Mouse (Mus musculus) neural tube, embryonic 15.5 days (tissue): ENCODE measurements around the gene Polr2l. TPM values are rescaled to one million over a fixed set of nuclear protein-coding genes. Genes with fewer than 3 reads are reported as not detected.

Experiments used
- ATAC-seq: fragments of 200-750 bp; cut with Nextera tagmentation; 2 replicates; pipeline ENCODE4 v1.8.0; 2017; ENCODE audit warnings: mild to moderate bottlenecking, moderate TSS enrichment, moderate library complexity; ENCODE audit not compliant: low FRiP score
- H3K27ac ChIP-seq: fragments of 300-500 bp; sonication (generic); replicated peaks from 2 replicates; pipeline ENCODE4 v1.5.1; 2015; ENCODE audit warnings: mild to moderate bottlenecking, inconsistent platforms
- H3K27me3 ChIP-seq: fragments of 300-500 bp; sonication (generic); replicated peaks from 2 replicates; pipeline ENCODE4 v1.6.1; 2015; ENCODE audit warnings: inconsistent platforms
- H3K36me3 ChIP-seq: fragments of 300-500 bp; sonication (generic); 2 replicates; pipeline ENCODE4 v1.6.1; 2015; ENCODE audit warnings: inconsistent platforms
- H3K4me1 ChIP-seq: fragments of 300-500 bp; sonication (generic); 2 replicates; pipeline ENCODE4 v1.6.1; 2015; ENCODE audit warnings: inconsistent platforms
- H3K4me2 ChIP-seq: fragments of 300-500 bp; sonication (generic); 2 replicates; pipeline ENCODE4 v1.6.1; 2015; ENCODE audit warnings: inconsistent platforms, mild to moderate bottlenecking, moderate library complexity
- H3K4me3 ChIP-seq: fragments of 300-500 bp; sonication (generic); replicated peaks from 2 replicates; pipeline ENCODE4 v1.5.1; 2015; ENCODE audit warnings: mild to moderate bottlenecking, inconsistent platforms
- H3K9ac ChIP-seq: fragments of 300-500 bp; sonication (generic); replicated peaks from 2 replicates; pipeline ENCODE4 v1.6.1; 2015; ENCODE audit warnings: mild to moderate bottlenecking, inconsistent platforms
- H3K9me3 ChIP-seq: fragments of 300-500 bp; sonication (generic); replicated peaks from 2 replicates; pipeline ENCODE4 v1.6.1; 2016; ENCODE audit warnings: inconsistent platforms
- WGBS: fragments of 180-500 bp; shearing (Covaris S2); methylation state at CpG from one replicate; pipeline ENCODE4 v1.1.7; 2015; ENCODE audit warnings: mixed read lengths; 5-methylcytosine and 5-hydroxymethylcytosine counted together
- polyA plus RNA-seq: library from polyadenylated mRNA; unstranded; fragments of >200 nt; fragmentation: Nextera tagmentation; extraction: Ambion mirVana; gene quantifications from 2 replicates; pipeline ENCODE4 v1.2.1, GENCODE M21; 2015

The Polr2l gene
- polyA plus RNA-seq, 1 experiment from 2014 or later: 89.8 TPM

DNA sequence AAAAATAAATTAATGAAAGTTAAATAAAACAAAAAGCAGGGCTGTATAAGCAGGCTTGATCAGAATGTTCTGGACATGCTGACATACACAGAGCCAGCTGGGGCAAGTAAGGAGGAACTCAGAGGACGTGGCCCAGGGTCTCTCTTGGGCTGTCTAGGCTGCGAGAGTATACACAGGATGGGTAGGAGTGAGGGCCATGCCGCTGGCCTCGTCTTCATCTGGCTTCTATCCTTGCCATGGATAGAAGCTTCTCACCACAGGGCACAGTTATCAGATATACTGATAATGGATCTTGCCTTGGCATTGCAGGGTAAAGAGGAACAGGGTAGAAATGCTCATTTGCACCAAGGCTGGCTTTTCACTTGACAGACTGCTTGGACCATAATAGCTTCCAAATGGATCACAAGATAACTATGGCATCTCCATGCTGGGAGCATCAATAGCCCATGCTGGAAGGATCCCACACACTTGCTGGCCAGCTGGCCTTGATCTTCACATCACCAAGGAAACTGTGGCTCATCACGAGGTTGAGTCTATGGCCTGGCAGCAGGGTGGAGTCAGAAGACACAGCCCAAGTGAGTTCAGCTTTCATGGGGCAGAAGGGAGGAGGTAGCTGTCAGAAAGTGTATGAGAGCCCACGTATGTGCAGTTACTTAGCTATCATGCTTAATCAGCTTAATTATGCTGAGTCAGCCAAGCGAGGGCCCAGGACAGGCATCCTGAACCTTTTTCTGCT is 27.1 kb upstream of the Polr2l start:
- H3K36me3 ChIP-seq: peaks cover 30% of the 10 kb centered on the region
- H3K9me3 ChIP-seq: no peaks in the 10 kb centered on the region
- WGBS: 81% methylated on average over 7 of the region's 7 CpGs
- no peak for ATAC-seq
- no peak overlapping the region for H3K4me3 ChIP-seq
- H3K27me3 ChIP-seq: no peaks in the 10 kb centered on the region
- H3K4me2 ChIP-seq: no peak overlapping the region
- H3K27ac ChIP-seq: no peak overlapping the region
- H3K9ac ChIP-seq: no peak overlapping the region
- no peaks in the 10 kb centered on the region for H3K4me1 ChIP-seq

DNA sequence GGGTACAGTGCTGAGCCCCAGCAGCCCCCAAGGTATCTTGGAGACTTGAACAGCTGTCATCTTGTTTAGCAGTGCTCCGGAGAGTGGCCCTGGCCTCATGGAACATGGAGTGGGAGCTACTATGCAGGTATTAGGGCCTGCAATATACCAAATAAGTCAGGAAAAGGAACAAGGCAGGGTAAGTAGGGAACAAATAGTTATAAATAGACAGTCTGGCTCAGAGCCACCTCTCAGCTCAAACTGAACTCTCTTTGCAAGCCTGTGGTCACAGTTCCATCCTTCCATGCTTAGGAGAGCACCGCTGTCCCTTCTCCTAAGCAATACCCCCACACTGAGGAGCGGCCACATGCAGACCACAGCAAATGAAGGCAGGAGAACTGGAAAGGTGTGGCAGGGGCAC is 22.7 kb upstream of the Polr2l start:
- Histone ChIP-seq H3K4me3 (no peak overlapping the region), H3K9ac (no peak overlapping the region), H3K4me2 (no peak overlapping the region), H3K27me3 (no peaks in the 10 kb centered on the region), H3K4me1 (no peaks in the 10 kb centered on the region), H3K36me3 (peaks cover 48% of the 10 kb centered on the region), H3K27ac (no peak overlapping the region), H3K9me3 (no peaks in the 10 kb centered on the region)
- ATAC-seq: no peak
- WGBS: 98% methylated on average over 3 of the region's 3 CpGs

DNA sequence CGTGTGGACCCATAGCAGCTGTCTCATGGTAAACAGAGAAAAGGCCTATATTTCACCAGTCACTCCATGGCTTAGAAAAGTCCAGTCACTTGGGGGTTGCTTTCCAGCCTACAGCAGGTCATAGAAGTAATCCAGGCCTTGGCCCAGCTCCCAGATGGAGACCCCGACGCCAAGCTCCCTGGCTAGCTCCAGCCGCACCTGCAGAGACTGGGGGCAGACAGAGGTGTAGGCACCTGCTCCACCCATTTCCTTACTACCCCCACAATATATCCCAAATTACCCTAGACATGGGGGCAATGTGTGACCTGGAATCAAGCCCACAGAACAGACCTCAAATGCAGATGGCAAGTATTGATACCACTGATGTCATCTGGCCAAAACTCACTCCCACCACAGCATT is 21.0 kb upstream of the Polr2l start:
- no peak overlapping the region for H3K4me2 ChIP-seq
- no peaks in the 10 kb centered on the region for H3K27me3 ChIP-seq
- no peaks in the 10 kb centered on the region for H3K9me3 ChIP-seq
- no peak overlapping the region for H3K9ac ChIP-seq
- 93% methylated on average over 4 of the region's 4 CpGs for WGBS
- no peaks in the 10 kb centered on the region for H3K4me1 ChIP-seq
- peaks cover 58% of the 10 kb centered on the region for H3K36me3 ChIP-seq
- no peak overlapping the region for H3K27ac ChIP-seq
- ATAC-seq: no peak
- no peak overlapping the region for H3K4me3 ChIP-seq

DNA sequence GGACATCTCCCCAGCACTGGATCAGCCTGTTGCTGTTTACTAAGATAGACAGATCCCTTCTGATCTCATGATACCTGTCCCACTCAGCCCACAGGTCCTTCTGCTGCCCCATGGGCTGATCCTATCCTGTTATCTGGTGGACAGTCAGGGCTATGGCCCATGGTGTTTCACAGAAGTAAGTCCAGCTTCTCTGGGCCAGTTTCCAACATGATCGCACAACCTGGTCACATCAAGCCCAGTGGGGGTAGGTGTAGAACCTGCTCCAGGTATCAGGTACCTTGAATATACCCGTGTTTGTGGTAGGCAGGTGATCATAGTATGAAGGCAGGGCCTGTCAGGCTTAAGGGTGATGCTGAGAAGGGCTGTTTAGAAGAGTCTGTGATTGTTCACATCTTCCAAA is 20.4 kb upstream of the Polr2l start:
- Histone ChIP-seq H3K4me2 (no peak overlapping the region), H3K36me3 (peaks cover 58% of the 10 kb centered on the region), H3K4me3 (no peak overlapping the region), H3K9ac (no peak overlapping the region), H3K27me3 (no peaks in the 10 kb centered on the region), H3K4me1 (no peaks in the 10 kb centered on the region), H3K27ac (no peak overlapping the region), H3K9me3 (no peaks in the 10 kb centered on the region)
- ATAC-seq: no peak
- 88% methylated on average over 2 of the region's 2 CpGs for WGBS

DNA sequence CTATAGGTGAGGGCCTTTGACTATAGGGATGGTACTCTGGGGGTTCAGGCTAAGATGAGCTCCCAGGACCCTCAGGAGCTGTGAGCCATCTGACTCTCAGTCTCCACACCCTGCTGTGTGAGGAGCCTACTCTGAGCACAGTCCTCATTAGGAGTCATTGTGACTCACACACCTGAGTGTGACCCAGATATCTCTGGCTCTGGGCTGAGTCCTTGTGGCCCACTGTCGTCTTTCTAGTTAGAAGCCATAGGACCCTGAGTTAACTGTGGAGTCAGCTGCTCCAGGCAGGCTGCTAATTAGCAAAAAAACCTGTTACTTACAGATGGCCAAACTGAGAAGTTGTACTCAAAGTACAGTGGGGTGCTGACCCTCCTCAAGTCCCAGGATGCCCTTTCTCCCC is 18.8 kb upstream of the Polr2l start:
- no peaks in the 10 kb centered on the region for H3K27me3 ChIP-seq
- H3K36me3 ChIP-seq: peaks cover 52% of the 10 kb centered on the region
- 90% methylated on average over 1 of the region's 1 CpGs for WGBS
- H3K4me1 ChIP-seq: no peaks in the 10 kb centered on the region
- no peaks in the 10 kb centered on the region for H3K9me3 ChIP-seq
- H3K9ac ChIP-seq: no peak overlapping the region
- ATAC-seq: no peak
- no peak overlapping the region for H3K27ac ChIP-seq
- H3K4me3 ChIP-seq: no peak overlapping the region
- no peak overlapping the region for H3K4me2 ChIP-seq

DNA sequence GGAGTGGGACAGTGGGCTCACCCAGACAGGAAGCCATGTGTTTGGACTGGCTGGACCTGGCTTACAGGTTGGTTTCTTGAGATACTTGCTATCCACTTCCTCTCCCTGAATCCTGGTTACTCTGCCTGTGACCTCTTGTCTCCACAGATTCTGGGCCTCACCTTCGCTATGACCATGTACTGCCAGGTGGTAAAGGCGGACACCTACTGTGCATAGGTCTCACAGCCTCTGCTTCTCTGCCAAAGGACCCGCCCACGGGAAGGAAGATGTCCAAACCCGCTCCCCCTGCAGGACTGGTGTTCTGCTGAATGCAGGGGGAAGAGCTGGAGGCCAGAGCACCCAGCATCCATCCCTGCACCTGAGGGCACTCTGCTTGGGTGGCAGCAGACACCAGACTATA is 17.8 kb upstream of the Polr2l start:
- Histone ChIP-seq H3K9ac (no peak overlapping the region), H3K4me2 (no peak overlapping the region), H3K9me3 (no peaks in the 10 kb centered on the region), H3K4me3 (no peak overlapping the region), H3K27ac (no peak overlapping the region), H3K27me3 (no peaks in the 10 kb centered on the region), H3K36me3 (peaks cover 42% of the 10 kb centered on the region), H3K4me1 (no peaks in the 10 kb centered on the region)
- ATAC-seq: no peak
- 92% methylated on average over 5 of the region's 5 CpGs for whole genome bisulfite sequencing

DNA sequence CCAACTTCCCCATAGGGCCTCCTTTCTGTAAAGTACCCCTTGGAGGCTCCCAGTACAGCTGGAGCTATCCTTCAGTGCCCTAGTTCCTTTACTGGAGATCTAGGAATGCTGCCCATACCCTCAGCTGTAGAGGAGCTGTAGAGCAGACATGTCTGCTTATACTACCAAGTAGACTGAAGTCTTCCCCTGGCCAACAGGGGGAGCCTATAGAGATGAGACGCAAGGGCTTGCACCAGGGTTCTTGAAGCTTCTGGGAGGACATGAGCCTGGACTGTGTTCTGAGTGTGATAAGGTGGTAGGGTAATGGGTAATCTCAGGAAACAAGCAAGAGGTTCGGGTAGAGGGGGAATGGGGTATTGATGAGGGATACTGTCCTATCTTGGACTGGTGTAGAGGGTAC is 16.2 kb upstream of the Polr2l start:
- peaks cover 38% of the 10 kb centered on the region for H3K36me3 ChIP-seq
- no peak overlapping the region for H3K27ac ChIP-seq
- 83% methylated on average over 2 of the region's 2 CpGs for WGBS
- no peaks in the 10 kb centered on the region for H3K4me1 ChIP-seq
- no peak overlapping the region for H3K9ac ChIP-seq
- no peak overlapping the region for H3K4me3 ChIP-seq
- H3K27me3 ChIP-seq: no peaks in the 10 kb centered on the region
- H3K4me2 ChIP-seq: no peak overlapping the region
- H3K9me3 ChIP-seq: no peaks in the 10 kb centered on the region
- no peak for ATAC-seq

DNA sequence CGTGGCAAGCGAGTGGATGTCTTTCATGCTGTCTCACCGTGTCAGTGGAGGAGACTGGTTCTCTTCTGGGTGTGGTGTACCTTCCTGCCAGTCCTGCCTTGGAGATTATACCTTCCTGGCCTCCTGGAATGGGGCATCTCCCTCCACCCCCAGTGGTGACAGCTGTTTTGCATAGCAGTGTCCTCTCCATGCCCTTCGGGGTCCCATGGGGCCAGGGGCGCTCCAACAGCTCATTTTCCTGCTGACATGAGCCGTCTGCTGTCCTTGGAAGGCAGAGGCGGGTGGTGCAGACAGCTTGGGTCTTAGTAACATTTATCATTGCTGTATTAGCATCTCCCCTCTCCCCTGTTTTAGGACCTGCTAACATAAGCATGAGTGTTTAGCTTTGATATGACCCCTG is 12.2 kb upstream of the Polr2l start:
- Histone ChIP-seq H3K9me3 (no peaks in the 10 kb centered on the region), H3K27ac (no peak overlapping the region), H3K4me1 (peaks cover 34% of the 10 kb centered on the region), H3K4me2 (no peak overlapping the region), H3K36me3 (peaks cover 12% of the 10 kb centered on the region), H3K4me3 (no peak overlapping the region), H3K9ac (no peak overlapping the region), H3K27me3 (0 out of 2 replicates have a peak, but pooled peaks cover 5% of the 10 kb centered on the region)
- WGBS: 64% methylated on average over 7 of the region's 7 CpGs
- ATAC-seq: no peak

DNA sequence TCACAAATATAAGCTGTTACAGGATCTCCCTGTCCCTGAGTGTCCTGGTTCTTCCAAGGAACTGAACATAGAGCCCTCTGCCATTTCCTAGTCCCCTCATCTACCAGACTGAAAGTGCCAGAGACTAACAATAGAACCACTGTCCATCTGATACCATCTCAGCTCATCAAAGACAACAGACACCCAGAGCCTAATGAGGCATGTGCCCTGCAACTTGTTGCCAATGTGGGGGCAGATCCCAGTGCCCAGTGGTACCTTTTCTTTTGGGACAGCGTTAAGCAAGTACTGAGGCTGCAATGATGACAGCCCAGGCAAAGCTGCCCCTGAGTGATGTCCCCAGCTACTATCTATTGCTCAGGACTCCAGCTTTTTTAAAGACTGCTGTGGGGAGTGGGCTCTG is 11.3 kb upstream of the Polr2l start:
- peaks cover 39% of the 10 kb centered on the region for H3K4me1 ChIP-seq
- H3K4me3 ChIP-seq: no peak overlapping the region
- H3K27me3 ChIP-seq: 0 out of 2 replicates have a peak, but pooled peaks cover 5% of the 10 kb centered on the region
- H3K36me3 ChIP-seq: peaks cover 3% of the 10 kb centered on the region
- no peak overlapping the region for H3K9ac ChIP-seq
- no peak for ATAC-seq
- no peak overlapping the region for H3K4me2 ChIP-seq
- no peaks in the 10 kb centered on the region for H3K9me3 ChIP-seq
- H3K27ac ChIP-seq: no peak overlapping the region
- 93% methylated on average over 1 of the region's 1 CpGs for WGBS

DNA sequence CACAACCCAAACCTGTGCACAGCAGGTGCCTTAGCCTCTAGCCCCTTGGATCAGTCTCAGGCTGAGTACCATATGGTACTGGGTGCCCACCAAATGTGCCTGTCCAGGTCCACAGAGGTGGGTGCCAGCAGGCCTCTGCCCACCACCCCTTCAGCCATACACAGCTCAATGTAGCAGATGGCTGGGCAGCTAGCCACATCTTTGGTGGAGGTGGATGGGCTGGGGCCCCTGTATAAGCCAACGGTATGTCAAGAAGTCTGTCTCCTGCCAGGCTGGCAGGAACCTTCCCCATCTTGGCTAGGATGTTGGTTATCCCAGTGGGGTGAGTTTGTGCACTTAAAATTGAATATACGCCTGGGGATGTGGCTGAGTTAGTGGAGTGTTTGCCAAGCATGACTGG is 10.7 kb upstream of the Polr2l start:
- 82% methylated on average over 2 of the region's 2 CpGs for WGBS

DNA sequence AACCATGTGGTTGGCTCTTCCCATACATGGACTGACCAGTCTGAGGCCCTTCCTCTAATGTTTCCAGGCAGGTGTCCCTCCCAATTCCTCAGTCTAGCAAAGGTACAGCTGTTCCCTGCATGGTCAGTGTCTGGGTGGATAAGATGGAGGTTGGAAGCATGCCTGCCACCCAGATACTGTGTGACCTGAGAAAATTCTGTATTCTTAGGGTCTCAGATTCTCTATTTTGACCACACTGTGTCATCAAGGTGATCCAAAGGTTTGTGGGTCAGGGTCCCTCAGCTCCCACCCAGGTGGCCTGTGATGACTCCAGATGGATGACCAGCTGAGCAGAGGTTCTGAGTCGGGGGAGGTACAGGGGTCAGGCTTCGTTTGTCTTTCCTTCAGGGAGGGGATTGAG is 10.3 kb upstream of the Polr2l start:
- WGBS: 58% methylated on average over 2 of the region's 2 CpGs

More for the DNA sequence above, 10.7 kb upstream of the Polr2l start:
- H3K9me3 ChIP-seq: no peaks in the 10 kb centered on the region
- no peaks in the 10 kb centered on the region for H3K36me3 ChIP-seq
- H3K9ac ChIP-seq: no peak overlapping the region
- H3K27me3 ChIP-seq: 0 out of 2 replicates have a peak, but pooled peaks cover 5% of the 10 kb centered on the region
- no peak overlapping the region for H3K4me2 ChIP-seq
- no peak overlapping the region for H3K4me3 ChIP-seq
- H3K27ac ChIP-seq: no peak overlapping the region
- H3K4me1 ChIP-seq: peaks cover 46% of the 10 kb centered on the region
- no peak for ATAC-seq

DNA sequence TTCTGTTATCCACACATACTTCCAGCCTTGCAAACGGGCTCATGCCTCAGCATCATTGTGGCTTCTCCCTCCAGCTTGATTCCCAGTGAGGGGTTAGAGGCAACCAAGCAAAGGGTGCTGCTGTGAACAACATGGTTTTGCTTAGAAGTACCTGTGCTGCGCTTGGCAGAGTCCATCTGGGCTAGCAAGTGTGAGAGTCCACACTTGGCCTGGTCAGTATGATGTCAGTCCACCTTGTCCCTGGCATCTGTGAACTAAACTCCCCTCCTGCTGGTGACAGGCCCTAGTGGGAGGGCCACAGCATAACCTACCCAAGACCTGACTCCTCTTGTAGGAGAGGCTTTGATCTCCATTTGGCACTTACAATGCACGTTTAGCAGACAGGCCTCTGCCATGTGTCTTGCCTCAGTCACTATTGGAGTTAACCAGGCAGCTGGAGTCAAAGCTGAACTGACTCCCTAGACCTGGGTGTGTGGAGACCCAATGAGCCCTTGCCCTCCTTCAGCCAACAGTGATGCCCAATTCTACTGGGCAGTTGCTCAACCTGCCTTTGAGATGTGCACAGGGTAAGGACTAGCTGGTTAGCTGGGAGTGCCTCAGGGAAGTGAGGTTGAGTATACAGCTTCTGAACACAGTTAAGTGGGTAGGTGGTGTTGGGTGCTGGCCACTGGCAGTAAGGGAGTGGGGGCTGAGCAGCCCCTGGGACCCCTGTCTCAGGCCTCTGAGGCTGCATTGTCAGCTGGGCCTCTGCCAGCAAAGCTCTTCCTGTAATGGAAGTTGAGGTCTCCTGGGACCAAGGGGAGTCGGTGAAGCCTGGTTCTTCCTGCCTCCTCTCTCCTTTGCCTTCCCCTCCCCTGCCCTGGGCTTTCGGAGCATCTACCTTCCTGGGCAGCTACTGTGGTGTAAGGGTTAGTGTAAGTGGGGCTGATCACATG is 9.5 kb upstream of the Polr2l start:
- Histone ChIP-seq H3K36me3 (no peaks in the 10 kb centered on the region), H3K9me3 (no peaks in the 10 kb centered on the region), H3K27ac (no peak overlapping the region), H3K4me1 (peaks cover 49% of the 10 kb centered on the region), H3K9ac (no peak overlapping the region; the same call in 1 of the 2 replicates), H3K4me3 (no peak overlapping the region), H3K27me3 (0 out of 2 replicates have a peak, but pooled peaks cover 7% of the 10 kb centered on the region), H3K4me2 (peak overlapping the region; percentile 80)
- no peak for ATAC-seq
- 69% methylated on average over 5 of the region's 5 CpGs for WGBS

More for the DNA sequence above, 10.3 kb upstream of the Polr2l start:
- no peak for ATAC-seq
- Histone ChIP-seq H3K4me3 (no peak overlapping the region), H3K9me3 (no peaks in the 10 kb centered on the region), H3K36me3 (no peaks in the 10 kb centered on the region), H3K27me3 (0 out of 2 replicates have a peak, but pooled peaks cover 5% of the 10 kb centered on the region), H3K4me2 (no peak overlapping the region), H3K27ac (no peak overlapping the region), H3K9ac (no peak overlapping the region), H3K4me1 (peaks cover 49% of the 10 kb centered on the region)
